ENCODE assay signal across 8 mouse cellular contexts in the genomic region with DNA sequence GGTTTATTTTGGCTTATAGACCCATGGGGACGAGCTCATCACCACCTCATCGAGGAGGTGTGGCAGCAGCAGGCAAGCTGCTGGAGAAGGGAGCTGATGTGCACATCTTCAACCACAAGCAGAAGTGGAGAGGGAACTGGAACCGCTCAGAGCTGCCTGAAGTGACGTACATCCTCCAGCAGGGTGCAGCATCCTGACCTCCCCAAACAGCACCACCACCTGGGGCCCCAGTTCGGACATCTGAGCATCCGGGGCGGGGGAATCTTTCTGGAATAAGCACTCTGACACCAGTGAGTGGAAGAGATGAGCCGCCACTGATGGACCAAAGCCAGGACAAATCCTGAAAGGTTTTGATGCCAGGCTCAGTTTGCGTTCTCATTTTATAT. TPM values are rescaled to one million over a fixed set of nuclear protein-coding genes. Genes with fewer than 3 reads are reported as not detected.
DNase-seq lines count a peak whose midpoint lies in the region; ATAC-seq and TF ChIP-seq lines count a peak whose summit lies in the region.

No protein-coding gene starts in this region.

- no peak for ATAC-seq in kidney, embryonic 15.5 days (replicated peaks; ENCODE audit: low FRiP score)
- peak; percentile 97 for ATAC-seq in granulocyte monocyte progenitor cell, adult 5-6 weeks (replicated peaks; ENCODE audit: poor library complexity, severe bottlenecking)
- no peak for ATAC-seq in limb, embryonic 11.5 days (ENCODE audit: insufficient number of reproducible peaks, low FRiP score, low TSS enrichment, low read depth)
- ATAC-seq in midbrain, embryonic 13.5 days: peak; percentile 46; the same call in 1 of the 2 replicates

- DNase-seq in kidney, adult 11 months: peak; percentile 32
- DNase-seq in c-Kit-positive CD71-negative TER-119-negative erythroid progenitor cells, embryonic 14.5 days (ENCODE audit: low read depth): peak; percentile 59
- DNase-seq in limb, embryonic 11.5 days (ENCODE audit: low spot score): peak; percentile 54
- peak; percentile 19 to 57 for DNase-seq in thymus, postnatal 10 days (ENCODE audit: low spot score in 2 of 2)

- H3K9ac ChIP-seq in kidney, embryonic 15.5 days: no peak overlapping the region
- H3K9ac ChIP-seq in ES-Bruce4 (ENCODE audit: low read depth, poor library complexity, severe bottlenecking): no peak overlapping the region
- H3K9ac ChIP-seq in limb, embryonic 11.5 days (ENCODE audit: low read length): no peak overlapping the region
- H3K9ac ChIP-seq in midbrain, embryonic 13.5 days (replicated peaks): no peak overlapping the region

- H3K27me3 ChIP-seq in kidney, embryonic 15.5 days: 0 out of 2 replicates have a peak, but pooled peaks cover 4% of the 10 kb centered on the region
- H3K27me3 ChIP-seq in ES-Bruce4 (ENCODE audit: control insufficient read depth, insufficient read depth, low read length, poor library complexity, severe bottlenecking): no peaks in the 10 kb centered on the region
- no peaks in the 10 kb centered on the region for H3K27me3 ChIP-seq in limb, embryonic 11.5 days (ENCODE audit: control insufficient read depth, insufficient read depth, low read length)
- H3K27me3 ChIP-seq in midbrain, embryonic 13.5 days: no peaks in the 10 kb centered on the region

- TF ChIP-seq CTCF in ES-Bruce4 (IDR thresholded peaks at IDR 0.05; ENCODE audit: low read depth, low read length): peak; percentile 76

- H3K36me3 ChIP-seq in kidney, embryonic 15.5 days: no peaks in the 10 kb centered on the region
- H3K36me3 ChIP-seq in ES-Bruce4 (ENCODE audit: control insufficient read depth, insufficient read depth, low read length, poor library complexity, severe bottlenecking): no peaks in the 10 kb centered on the region
- no peaks in the 10 kb centered on the region for H3K36me3 ChIP-seq in limb, embryonic 11.5 days (ENCODE audit: control insufficient read depth, insufficient read depth, low read length)
- H3K36me3 ChIP-seq in midbrain, embryonic 13.5 days: no peaks in the 10 kb centered on the region

- H3K4me3 ChIP-seq in kidney, embryonic 15.5 days (replicated peaks): no peak overlapping the region
- H3K4me3 ChIP-seq in ES-Bruce4 (ENCODE audit: low read depth, low read length): no peak overlapping the region
- H3K4me3 ChIP-seq in limb, embryonic 11.5 days (ENCODE audit: low read depth, low read length): no peak overlapping the region
- no peak overlapping the region for H3K4me3 ChIP-seq in midbrain, embryonic 13.5 days (replicated peaks)

- no peak for TF ChIP-seq POLR2A in ES-Bruce4 (IDR thresholded peaks at IDR 0.05; ENCODE audit: insufficient read depth, low read length)

- TF ChIP-seq EP300 in ES-Bruce4 (IDR thresholded peaks at IDR 0.05; ENCODE audit: insufficient read depth, low read depth, low read length): no peak

- H3K4me2 ChIP-seq in kidney, embryonic 15.5 days: no peak overlapping the region
- no peak overlapping the region for H3K4me2 ChIP-seq in limb, embryonic 11.5 days (ENCODE audit: low read depth, severe bottlenecking)
- no peak overlapping the region for H3K4me2 ChIP-seq in midbrain, embryonic 13.5 days (replicated peaks)

- no peaks in the 10 kb centered on the region for H3K9me3 ChIP-seq in kidney, embryonic 15.5 days (replicated peaks)
- no peaks in the 10 kb centered on the region for H3K9me3 ChIP-seq in ES-Bruce4 (replicated peaks; ENCODE audit: control insufficient read depth, insufficient read depth, low read length, poor library complexity, severe bottlenecking)
- no peaks in the 10 kb centered on the region for H3K9me3 ChIP-seq in limb, embryonic 11.5 days (ENCODE audit: control insufficient read depth, low read length)
- no peaks in the 10 kb centered on the region for H3K9me3 ChIP-seq in midbrain, embryonic 13.5 days

- H3K4me1 ChIP-seq in kidney, embryonic 15.5 days: peaks cover 4% of the 10 kb centered on the region; the same call in 1 of the 2 replicates
- H3K4me1 ChIP-seq in ES-Bruce4 (ENCODE audit: control insufficient read depth, insufficient read depth, low read length): no peaks in the 10 kb centered on the region
- H3K4me1 ChIP-seq in limb, embryonic 11.5 days (ENCODE audit: control insufficient read depth, insufficient read depth, low read length): no peaks in the 10 kb centered on the region
- 0 out of 2 replicates have a peak, but pooled peaks cover 3% of the 10 kb centered on the region for H3K4me1 ChIP-seq in midbrain, embryonic 13.5 days (replicated peaks)

- WGBS in kidney, embryonic 15.5 days: 23% methylated on average over 9 of the region's 9 CpGs
- 25% methylated on average over 9 of the region's 9 CpGs for WGBS in limb, embryonic 11.5 days
- 23% methylated on average over 9 of the region's 9 CpGs for whole genome bisulfite sequencing in midbrain, embryonic 13.5 days

- H3K27ac ChIP-seq in kidney, embryonic 15.5 days: no peak overlapping the region
- H3K27ac ChIP-seq in ES-Bruce4 (ENCODE audit: insufficient read depth, low read length): no peak overlapping the region
- no peak overlapping the region for H3K27ac ChIP-seq in limb, embryonic 11.5 days (replicated peaks; ENCODE audit: low read depth, low read length)
- H3K27ac ChIP-seq in midbrain, embryonic 13.5 days: no peak overlapping the region

RNA-seq across cellular contexts. Expression of gene Adra1d, which starts 31.5 kb away (rescaled TPM):
- 2.0 and 2.2 TPM in 2 replicates for polyA plus RNA-seq in kidney, embryonic 15.5 days (2015; fragmentation: Nextera tagmentation; extraction: Ambion mirVana)
- not detected in 2 replicates for polyA plus RNA-seq in ES-Bruce4 (2011; ENCODE audit: insufficient read depth, insufficient read length, low read depth, missing spikeins)
- total RNA-seq in granulocyte monocyte progenitor cell, adult 5-6 weeks (2014; fragmentation: Nextera tagmentation): not detected in 2 replicates
- not detected in 2 replicates for total RNA-seq in granulocyte monocyte progenitor cell, adult 5-6 weeks (2017)
- not detected in 2 replicates for polyA plus RNA-seq in limb, embryonic 11.5 days (2014; fragmentation: Nextera tagmentation; extraction: Ambion mirVana)
- not detected in 2 replicates for polyA plus RNA-seq in midbrain, embryonic 13.5 days (2015; fragmentation: Nextera tagmentation; extraction: Ambion mirVana)

RNA-seq across cellular contexts. Expression of gene Smox, which starts 39.3 kb away (rescaled TPM):
- polyA plus RNA-seq in kidney, embryonic 15.5 days (2015; fragmentation: Nextera tagmentation; extraction: Ambion mirVana): 38.1 and 41.3 TPM in 2 replicates
- 18.2 and 20.2 TPM in 2 replicates for polyA plus RNA-seq in ES-Bruce4 (2011; ENCODE audit: insufficient read depth, insufficient read length, low read depth, missing spikeins)
- 6.7 and 15.1 TPM in 2 replicates for total RNA-seq in granulocyte monocyte progenitor cell, adult 5-6 weeks (2014; fragmentation: Nextera tagmentation)
- total RNA-seq in granulocyte monocyte progenitor cell, adult 5-6 weeks (2017): 5.6 and 9.9 TPM in 2 replicates
- 57.4 and 59.2 TPM in 2 replicates for polyA plus RNA-seq in limb, embryonic 11.5 days (2014; fragmentation: Nextera tagmentation; extraction: Ambion mirVana)
- polyA plus RNA-seq in midbrain, embryonic 13.5 days (2015; fragmentation: Nextera tagmentation; extraction: Ambion mirVana): 45.5 and 46.5 TPM in 2 replicates

Comparison
In these comparisons a context has a peak if more than half of its experiments do, and no peak if none do; other contexts are left out.
1. ATAC-seq: peak in granulocyte monocyte progenitor cell, adult 5-6 weeks (single experiment) and midbrain, embryonic 13.5 days (single experiment); none in kidney, embryonic 15.5 days (single experiment) and limb, embryonic 11.5 days (single experiment).
2. Peak in every context shown above with its lines, with median percentiles within 50 percentile points of each other: DNase-seq.